In genomic region chr13:110062835-110063411, GRCm38 (mm10) we compare ENCODE assay signal across 8 mouse cellular contexts.
DNase-seq lines count a peak whose midpoint lies in the region; ATAC-seq lines count a peak whose summit lies in the region.

No protein-coding gene starts in this region.

- peak; percentile 93 for ATAC-seq in hindbrain, embryonic 15.5 days (ENCODE audit: low FRiP score, low read depth)

- no peaks in the 10 kb centered on the region for H3K27me3 ChIP-seq in hindbrain, embryonic 15.5 days

- 4% methylated on average over 9 of the region's 9 CpGs for WGBS in hindbrain, embryonic 15.5 days

- peak overlapping the region; percentile 86 for H3K27ac ChIP-seq in hindbrain, embryonic 15.5 days (replicated peaks)

- peak overlapping the region; percentile 4; the same call in 1 of the 2 replicates for H3K4me3 ChIP-seq in hindbrain, embryonic 15.5 days

- H3K4me2 ChIP-seq in hindbrain, embryonic 15.5 days = peak overlapping the region; percentile 44

- H3K9ac ChIP-seq in hindbrain, embryonic 15.5 days = peak overlapping the region; percentile 28; the same call in 1 of the 2 replicates

- H3K36me3 ChIP-seq in hindbrain, embryonic 15.5 days = no peaks in the 10 kb centered on the region

- DNase-seq in ovary, postnatal 36 days (ENCODE audit: low spot score) = peak; percentile 8
- DNase-seq in ovary, postnatal 10 days (ENCODE audit: low spot score) = no peak
- DNase-seq in cerebellum, postnatal 10 days = peak; percentile 89 to 96
- DNase-seq in frontal cortex, adult 2 months (ENCODE audit: extremely low spot score in 1 of 2, low spot score in 1 of 2) = peak; percentile 62 to 93
- DNase-seq in layer of hippocampus, postnatal 14 days (ENCODE audit: low spot score in 2 of 2) = peak; percentile 64 to 87
- DNase-seq in lung, postnatal 36 days = peak; percentile 87
- peak; percentile 47 for DNase-seq in right cerebral cortex, postnatal 25 days

- peaks cover 18% of the 10 kb centered on the region for H3K4me1 ChIP-seq in hindbrain, embryonic 15.5 days (replicated peaks)

- no peaks in the 10 kb centered on the region for H3K9me3 ChIP-seq in hindbrain, embryonic 15.5 days
